Mouse (Mus musculus) neural tube, embryonic 10.5 days (tissue): Measurements from ENCODE around the gene Lhx5.

ENCODE experiments used
- DNase-seq: peaks from one replicate; pipeline ENCODE4 v3.0.0-alpha.2; 2017; ENCODE audit warnings: low spot score; ENCODE audit errors: extremely low spot score

Lhx5 gene

DNA sequence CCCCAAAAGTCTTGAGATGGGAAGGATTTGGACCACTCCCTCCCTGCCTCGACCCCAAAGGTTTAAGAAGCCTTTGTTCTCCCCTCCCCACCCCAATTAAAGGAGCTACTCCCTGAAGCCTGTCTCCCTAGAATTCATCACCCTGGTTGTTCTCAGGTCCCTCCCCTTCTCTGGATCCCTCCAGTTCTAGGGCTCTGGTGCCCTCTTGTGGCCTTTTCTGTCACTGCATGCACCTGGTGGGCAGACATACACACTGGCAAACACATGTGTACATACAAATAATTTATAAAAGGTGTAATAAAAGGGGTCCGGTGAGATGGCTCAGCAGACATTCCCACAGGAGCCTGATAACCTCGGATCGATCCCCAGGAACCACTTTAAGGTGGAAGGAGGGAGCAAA is 32.8 kb downstream of the Lhx5 start:
- DNase-seq = no peak

DNA sequence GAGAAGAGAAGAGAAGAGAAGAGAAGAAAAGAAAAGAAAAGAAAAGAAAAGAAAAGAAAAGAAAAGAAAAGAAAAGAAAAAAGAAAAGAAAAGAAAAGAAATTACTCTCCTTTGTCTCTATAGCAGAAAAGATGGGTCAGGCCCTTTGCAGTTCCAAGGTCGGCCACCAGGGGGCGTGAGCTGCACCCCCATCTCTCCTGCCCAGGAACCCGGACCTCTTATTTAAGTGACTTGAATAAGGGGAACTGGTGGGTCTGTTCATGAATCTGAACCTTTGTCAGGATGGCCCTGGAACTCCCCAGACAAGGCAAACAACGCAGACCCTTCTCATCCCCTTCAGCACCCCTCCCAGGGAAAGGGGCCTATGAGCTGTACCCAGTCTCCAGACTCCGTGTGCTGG is 33.6 kb downstream of the Lhx5 start:
- DNase-seq = no peak

DNA sequence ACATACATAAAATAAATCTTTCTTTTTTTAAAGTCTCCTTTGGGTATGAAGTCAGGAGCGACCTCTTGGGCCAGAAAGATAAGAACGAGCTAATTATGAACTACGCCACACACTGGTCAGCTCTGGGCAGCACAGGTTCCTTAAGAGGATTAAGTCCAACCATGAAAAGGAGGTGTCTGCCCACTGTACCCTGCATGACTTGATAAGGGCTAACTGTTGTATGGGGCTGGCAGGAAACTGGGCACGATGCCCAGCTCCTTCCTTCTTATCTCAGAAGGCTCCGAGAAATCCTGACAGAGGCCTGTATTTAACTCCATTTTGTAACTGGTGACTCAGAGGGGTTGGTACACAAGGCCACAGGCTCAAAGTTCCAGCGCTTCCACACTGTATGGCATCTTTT is 34.4 kb downstream of the Lhx5 start:
- DNase-seq = no peak

DNA sequence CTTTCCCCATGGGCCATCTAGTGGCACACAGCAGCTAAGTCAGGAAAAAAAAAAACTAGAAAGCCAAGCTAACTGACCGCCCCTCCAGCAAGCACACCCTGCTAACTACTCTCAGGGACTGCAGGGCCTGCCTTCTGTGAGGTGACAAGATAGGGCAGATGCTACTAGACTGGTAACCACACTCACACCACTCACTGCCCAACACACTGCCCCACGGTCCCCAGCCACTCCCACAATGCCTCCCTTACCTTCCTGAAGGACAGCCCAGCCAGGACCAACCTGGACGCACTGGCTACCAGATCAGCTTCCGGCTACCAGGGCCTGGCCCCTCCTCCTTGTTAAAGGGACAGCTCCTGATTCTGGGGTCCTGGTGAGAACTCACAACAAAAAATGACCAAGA is 35.5 kb downstream of the Lhx5 start:
- DNase-seq = no peak

GRCm38 (mm10) chr5:120468336-120468735 is 36.8 kb downstream of the Lhx5 start:
- DNase-seq = no peak

DNA sequence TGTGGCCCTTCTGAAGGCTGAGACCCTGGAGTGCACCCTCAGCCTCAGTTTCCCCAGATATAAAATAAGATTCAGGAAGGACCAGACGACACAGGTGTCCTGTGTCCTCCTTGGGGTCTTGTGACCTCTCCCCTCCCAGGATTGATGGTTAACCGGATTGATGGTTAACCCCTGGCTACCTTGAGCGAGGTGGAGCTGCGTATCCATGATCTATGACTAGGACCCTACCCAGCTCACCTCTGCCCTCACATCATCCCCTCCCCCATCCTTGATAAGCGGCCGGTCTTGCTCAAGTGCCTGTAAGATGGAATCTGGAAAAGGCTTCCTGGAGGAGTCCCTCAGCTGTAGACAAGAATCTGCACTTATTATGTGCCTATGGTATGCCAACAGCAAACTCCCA is 37.3 kb downstream of the Lhx5 start:
- no peak for DNase-seq

- DNase-seq = no peak
These were observed 40.0 kb downstream of the Lhx5 start for GRCm38 (mm10) chr5:120471538-120471937.

DNA sequence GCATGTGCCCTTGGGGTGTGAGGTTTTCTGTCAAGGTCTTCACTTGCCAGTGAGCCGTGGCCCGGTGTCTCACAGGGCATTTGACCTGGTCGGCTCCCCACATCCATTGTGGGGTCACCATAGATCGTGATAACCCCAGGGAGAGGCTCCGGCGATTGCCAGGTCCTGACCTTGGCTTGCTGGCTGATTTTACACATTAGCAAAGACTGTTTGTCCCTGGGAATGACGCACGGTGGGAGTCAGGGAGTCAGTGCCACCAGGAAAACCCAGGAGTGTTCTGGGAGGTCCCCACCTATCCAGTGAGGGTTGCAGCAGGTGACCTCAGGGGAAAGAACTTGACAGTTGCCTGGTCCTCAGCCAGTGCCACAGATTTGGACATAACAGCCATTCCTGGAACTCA is 41.3 kb downstream of the Lhx5 start, which contains the start of gene Sdsl:
Gene Sdsl, minus strand, starts transcription at position 41 of the 400 bp plus-strand sequence.
- DNase-seq = no peak

- DNase-seq = no peak
These were observed 41.9 kb downstream of the Lhx5 start for GRCm38 (mm10) chr5:120473361-120473760.

DNA sequence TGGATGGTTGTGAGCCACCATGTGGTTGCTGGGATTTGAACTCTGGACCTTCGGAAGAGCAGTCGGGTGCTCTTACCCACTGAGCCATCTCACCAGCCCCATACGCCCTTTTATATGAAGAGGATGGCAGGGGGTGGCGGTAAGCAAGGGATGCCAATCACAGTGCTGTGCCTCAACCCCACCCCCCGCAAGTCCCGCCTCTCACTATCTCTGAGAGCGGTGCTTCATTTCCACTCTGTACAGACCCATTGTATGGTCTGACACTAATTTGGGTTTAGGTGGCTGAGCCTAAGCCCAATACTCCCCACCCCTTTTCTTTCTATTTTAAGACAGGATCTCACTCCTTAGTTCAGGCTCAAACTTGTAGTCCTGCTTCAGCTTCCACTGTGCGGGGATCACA is 44.4 kb downstream of the Lhx5 start:
- DNase-seq = no peak

- DNase-seq = no peak
These were observed 44.8 kb downstream of the Lhx5 start, which contains the start of gene Sds for GRCm38 (mm10) chr5:120476296-120476695. Gene Sds, plus strand, starts transcription at chr5:120476526.

DNA sequence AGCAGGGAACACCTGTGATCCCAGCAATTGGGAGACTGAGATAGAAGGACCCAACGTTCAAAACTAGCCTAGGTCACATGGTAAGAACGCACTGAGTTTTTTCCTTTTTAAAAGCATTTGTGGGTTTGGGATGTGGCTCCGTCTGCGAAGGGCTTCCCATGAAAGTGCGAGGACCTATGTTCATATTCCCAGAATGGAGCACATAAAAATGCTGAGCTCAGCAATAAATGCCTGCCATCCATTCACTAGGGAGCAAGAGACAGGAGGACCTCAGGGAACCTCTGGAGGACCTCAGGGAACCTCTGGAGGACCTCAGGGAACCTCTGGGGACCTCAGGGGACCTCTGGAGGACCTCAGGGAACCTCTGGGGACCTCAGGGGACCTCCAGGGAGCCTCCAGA is 46.5 kb downstream of the Lhx5 start:
- DNase-seq = no peak

DNA sequence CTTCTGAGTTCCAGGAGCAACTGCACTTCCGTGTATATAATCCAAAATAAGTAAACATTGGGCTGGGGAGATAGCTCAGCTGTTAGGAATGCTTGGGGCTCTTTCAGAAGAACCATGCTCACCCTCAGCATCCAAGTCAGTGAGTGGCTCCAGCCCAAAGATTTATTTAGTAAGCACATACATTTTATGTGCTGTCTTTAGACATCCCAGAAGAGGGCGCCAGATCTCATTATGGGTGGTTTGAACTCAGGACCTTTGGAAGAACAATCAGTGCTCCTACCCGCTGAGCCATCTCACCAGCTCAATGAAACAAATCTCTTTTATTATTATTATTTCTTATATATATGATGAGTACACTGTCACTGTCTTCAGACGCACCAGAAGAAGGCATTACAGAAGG is 48.0 kb downstream of the Lhx5 start:
- DNase-seq = no peak

DNA sequence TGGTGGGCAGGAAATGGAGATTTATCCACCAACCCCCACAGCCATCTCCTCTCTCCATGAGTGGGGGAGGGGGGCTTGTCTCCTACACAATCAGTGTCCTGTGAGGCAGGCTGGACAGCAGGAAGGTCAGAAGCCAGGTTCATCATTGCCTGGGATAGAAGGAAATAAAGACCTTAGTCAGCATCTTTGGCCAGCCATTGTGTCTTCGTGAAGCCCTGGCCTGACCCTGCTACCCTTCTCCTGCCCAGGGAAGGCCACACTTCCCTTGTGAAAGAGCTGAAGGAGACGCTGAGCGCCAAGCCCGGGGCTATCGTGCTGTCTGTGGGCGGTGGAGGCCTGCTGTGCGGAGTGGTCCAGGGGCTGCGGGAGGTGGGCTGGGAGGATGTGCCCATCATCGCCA is 49.7 kb downstream of the Lhx5 start:
- no peak for DNase-seq

DNA sequence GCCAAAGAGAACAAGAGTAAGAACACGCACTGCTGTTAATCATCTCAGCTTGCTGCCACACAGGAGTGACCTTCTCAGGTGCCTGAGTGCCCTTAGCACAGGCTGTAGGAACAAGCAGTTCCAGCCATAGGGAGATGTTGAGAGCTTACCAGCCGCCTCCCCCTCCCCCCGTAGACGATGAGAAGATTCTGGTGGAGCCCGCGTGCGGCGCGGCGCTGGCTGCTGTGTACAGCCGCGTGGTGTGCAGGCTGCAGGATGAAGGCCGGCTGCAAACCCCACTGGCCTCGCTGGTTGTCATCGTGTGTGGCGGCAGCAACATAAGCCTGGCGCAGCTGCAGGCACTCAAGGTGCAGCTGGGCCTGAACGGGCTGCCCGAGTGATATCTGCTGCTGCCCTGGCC is 51.9 kb downstream of the Lhx5 start:
- no peak for DNase-seq

DNA sequence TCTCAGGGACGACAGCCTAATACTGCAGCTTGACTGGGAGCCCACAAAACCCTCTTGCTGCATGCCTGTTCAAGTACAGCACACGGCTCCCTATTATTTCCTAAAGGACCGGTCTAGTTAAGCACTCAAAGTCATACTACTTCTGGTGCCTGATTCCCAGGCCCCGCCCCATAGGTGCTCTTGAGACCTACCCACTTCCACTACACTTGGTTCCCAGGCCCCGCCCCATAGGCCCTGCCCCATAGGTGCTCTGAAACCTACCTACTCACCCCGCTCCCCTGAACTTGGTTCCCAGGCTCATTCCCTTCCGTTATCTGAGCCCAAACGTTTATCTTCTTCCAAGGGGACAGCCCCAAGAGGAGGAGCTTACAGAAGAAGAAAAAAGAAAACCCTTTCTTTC is 56.3 kb downstream of the Lhx5 start:
- DNase-seq = no peak

- DNase-seq = no peak
These were observed 59.2 kb downstream of the Lhx5 start for GRCm38 (mm10) chr5:120490679-120491192.
